Mouse (Mus musculus): Measurements from ENCODE around the gene Arhgap10. TPM values are rescaled to one million over a fixed set of nuclear protein-coding genes. Genes with fewer than 3 reads are reported as not detected.

The Arhgap10 gene
- polyA plus RNA-seq, 1 experiment from 2014 or later: 34.6 TPM

DNA sequence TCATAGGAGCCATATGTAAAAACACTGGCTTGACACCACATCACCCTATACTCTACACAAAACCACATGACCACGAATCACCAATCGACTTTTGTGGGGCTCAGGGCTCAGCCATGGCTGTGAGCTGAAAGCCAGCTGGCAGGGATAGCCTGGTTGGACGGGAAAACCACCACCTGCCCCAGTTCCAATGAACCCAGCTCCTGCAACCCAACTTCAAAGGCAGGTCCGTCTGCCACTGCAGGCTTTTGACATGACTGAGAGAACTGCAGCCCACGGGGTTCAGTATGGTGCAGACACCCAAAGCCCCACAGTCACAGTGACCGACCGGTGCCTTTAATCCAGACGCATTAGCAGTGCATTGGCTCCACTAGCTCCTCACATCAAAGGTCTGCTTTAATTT lies 207.7 kb downstream of the Arhgap10 start:
- Histone ChIP-seq H3K9me3 (ENCODE audit: control insufficient read depth, low read depth, low read length) (no peaks in the 10 kb centered on the region), H3K27me3 (ENCODE audit: control insufficient read depth, insufficient read depth, low read length) (no peaks in the 10 kb centered on the region), H3K36me3 (ENCODE audit: control insufficient read depth, insufficient read depth, low read length) (peaks cover 3% of the 10 kb centered on the region; the same call in 1 of the 2 replicates), H3K4me3 (ENCODE audit: low read depth, low read length) (no peak overlapping the region), H3K27ac (ENCODE audit: low read length) (no peak overlapping the region), H3K4me1 (ENCODE audit: control insufficient read depth, insufficient read depth, low read length) (no peaks in the 10 kb centered on the region), H3K4me2 (replicated peaks; ENCODE audit: low read depth, low read length) (no peak overlapping the region), H3K9ac (replicated peaks; ENCODE audit: low read depth, low read length) (no peak overlapping the region)
- WGBS: 83% methylated on average over 8 of the region's 8 CpGs
- no peak for ATAC-seq (ENCODE audit: insufficient number of reproducible peaks, insufficient read depth, low FRiP score, low read depth)

DNA sequence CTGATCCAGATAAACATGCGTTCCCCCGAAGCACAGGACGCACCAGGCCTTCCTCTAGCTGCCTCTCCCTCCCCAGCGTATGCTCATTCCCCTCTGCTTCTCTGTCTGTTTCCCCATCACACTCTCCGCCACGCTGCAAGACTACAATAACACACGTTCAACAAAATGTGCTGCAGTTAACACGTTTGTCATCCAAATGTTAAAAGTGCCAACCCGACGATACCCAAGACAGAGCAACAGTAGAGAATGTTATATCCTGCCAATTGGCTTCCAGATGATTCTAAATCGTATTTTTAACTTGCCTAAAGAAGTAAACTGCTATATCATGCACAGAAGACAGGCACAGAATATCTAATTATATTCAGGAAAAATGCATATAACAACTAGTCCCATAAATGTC lies 223.2 kb downstream of the Arhgap10 start:
- H3K9me3 ChIP-seq (ENCODE audit: control insufficient read depth, low read depth, low read length): peaks cover 7% of the 10 kb centered on the region; the same call in 1 of the 2 replicates
- H3K27ac ChIP-seq (ENCODE audit: low read length): no peak overlapping the region
- no peaks in the 10 kb centered on the region for H3K27me3 ChIP-seq (ENCODE audit: control insufficient read depth, insufficient read depth, low read length)
- H3K36me3 ChIP-seq (ENCODE audit: control insufficient read depth, insufficient read depth, low read length): 0 out of 2 replicates have a peak, but pooled peaks cover 4% of the 10 kb centered on the region
- ATAC-seq (ENCODE audit: insufficient number of reproducible peaks, insufficient read depth, low FRiP score, low read depth): no peak
- no peak overlapping the region for H3K4me2 ChIP-seq (replicated peaks; ENCODE audit: low read depth, low read length)
- H3K4me1 ChIP-seq (ENCODE audit: control insufficient read depth, insufficient read depth, low read length): no peaks in the 10 kb centered on the region
- WGBS: 91% methylated on average over 11 of the region's 11 CpGs
- no peak overlapping the region for H3K9ac ChIP-seq (replicated peaks; ENCODE audit: low read depth, low read length)
- no peak overlapping the region for H3K4me3 ChIP-seq (ENCODE audit: low read depth, low read length)

DNA sequence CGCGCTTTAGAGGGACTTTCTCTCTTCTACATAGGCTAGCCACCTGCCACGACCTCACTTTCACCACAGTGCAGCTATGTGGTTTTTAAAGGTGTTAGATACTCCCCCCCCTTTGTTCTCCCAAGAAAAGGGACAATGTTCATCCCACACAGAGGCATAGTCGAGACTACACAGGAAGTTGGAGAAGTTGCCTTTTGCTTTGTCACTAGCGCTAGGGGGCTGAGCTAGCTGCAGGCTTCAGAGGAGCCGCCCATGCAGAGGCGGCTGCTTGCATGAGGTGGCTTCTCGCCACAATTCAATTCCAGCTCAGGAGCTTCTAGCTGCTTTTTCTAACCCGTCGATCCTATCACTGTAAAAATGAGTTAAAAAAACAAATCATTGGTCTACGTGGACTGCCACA lies 225.1 kb downstream of the Arhgap10 start:
- H3K27ac ChIP-seq (ENCODE audit: low read length): no peak overlapping the region
- no peak for ATAC-seq (ENCODE audit: insufficient number of reproducible peaks, insufficient read depth, low FRiP score, low read depth)
- H3K36me3 ChIP-seq (ENCODE audit: control insufficient read depth, insufficient read depth, low read length): 0 out of 2 replicates have a peak, but pooled peaks cover 4% of the 10 kb centered on the region
- no peak overlapping the region for H3K9ac ChIP-seq (replicated peaks; ENCODE audit: low read depth, low read length)
- no peak overlapping the region for H3K4me3 ChIP-seq (ENCODE audit: low read depth, low read length)
- no peaks in the 10 kb centered on the region for H3K27me3 ChIP-seq (ENCODE audit: control insufficient read depth, insufficient read depth, low read length)
- no peaks in the 10 kb centered on the region for H3K4me1 ChIP-seq (ENCODE audit: control insufficient read depth, insufficient read depth, low read length)
- no peak overlapping the region for H3K4me2 ChIP-seq (replicated peaks; ENCODE audit: low read depth, low read length)
- 86% methylated on average over 11 of the region's 11 CpGs for WGBS
- peaks cover 7% of the 10 kb centered on the region; the same call in 1 of the 2 replicates for H3K9me3 ChIP-seq (ENCODE audit: control insufficient read depth, low read depth, low read length)

DNA sequence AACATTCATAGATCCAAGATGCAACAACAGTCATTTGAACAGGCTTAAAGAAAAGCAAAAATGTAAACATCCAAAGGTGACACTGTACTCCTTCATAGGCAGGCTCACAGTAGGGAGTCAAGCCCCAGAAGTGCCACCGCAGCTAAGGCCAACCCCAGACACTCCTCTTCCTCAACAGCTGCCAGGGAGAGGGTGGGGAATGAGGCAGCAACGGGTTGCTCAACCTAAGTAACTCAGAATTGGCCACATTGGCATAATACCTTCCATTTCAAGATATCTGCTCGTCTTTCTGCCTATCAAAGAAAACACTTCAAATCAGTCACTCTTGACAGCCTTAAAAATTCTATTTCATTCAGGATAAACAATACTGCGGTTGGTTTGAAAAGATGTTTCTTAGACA lies 225.6 kb downstream of the Arhgap10 start:
- 66% methylated on average over 4 of the region's 4 CpGs for WGBS
- no peak overlapping the region for H3K4me2 ChIP-seq (replicated peaks; ENCODE audit: low read depth, low read length)
- no peaks in the 10 kb centered on the region for H3K27me3 ChIP-seq (ENCODE audit: control insufficient read depth, insufficient read depth, low read length)
- no peak overlapping the region for H3K4me3 ChIP-seq (ENCODE audit: low read depth, low read length)
- no peak overlapping the region for H3K27ac ChIP-seq (ENCODE audit: low read length)
- H3K9ac ChIP-seq (replicated peaks; ENCODE audit: low read depth, low read length): no peak overlapping the region
- H3K9me3 ChIP-seq (ENCODE audit: control insufficient read depth, low read depth, low read length): peaks cover 7% of the 10 kb centered on the region; the same call in 1 of the 2 replicates
- H3K4me1 ChIP-seq (ENCODE audit: control insufficient read depth, insufficient read depth, low read length): no peaks in the 10 kb centered on the region
- no peak for ATAC-seq (ENCODE audit: insufficient number of reproducible peaks, insufficient read depth, low FRiP score, low read depth)
- H3K36me3 ChIP-seq (ENCODE audit: control insufficient read depth, insufficient read depth, low read length): 0 out of 2 replicates have a peak, but pooled peaks cover 4% of the 10 kb centered on the region

DNA sequence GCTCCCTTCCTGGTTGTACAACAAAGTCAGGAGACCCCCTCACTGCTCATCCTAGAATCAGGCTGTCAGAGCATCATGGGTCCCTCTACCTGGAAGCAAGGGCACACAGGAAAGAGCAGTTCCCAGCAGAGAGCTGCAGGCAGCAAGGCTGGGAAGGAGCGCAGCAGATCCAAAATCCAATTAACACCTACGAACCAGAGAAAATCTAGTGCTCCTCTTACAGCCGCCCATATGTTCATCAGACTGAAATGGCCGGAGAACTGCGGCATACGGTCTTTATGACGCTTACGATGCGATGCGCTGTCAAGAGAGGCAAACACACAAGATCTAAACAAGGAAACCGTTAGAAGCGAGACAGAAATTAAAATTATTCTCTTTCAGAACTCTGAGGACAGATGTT lies 229.3 kb downstream of the Arhgap10 start:
- Histone ChIP-seq H3K36me3 (ENCODE audit: control insufficient read depth, insufficient read depth, low read length) (no peaks in the 10 kb centered on the region), H3K27ac (ENCODE audit: low read length) (no peak overlapping the region), H3K4me3 (ENCODE audit: low read depth, low read length) (no peak overlapping the region), H3K9ac (replicated peaks; ENCODE audit: low read depth, low read length) (no peak overlapping the region), H3K4me2 (replicated peaks; ENCODE audit: low read depth, low read length) (no peak overlapping the region), H3K9me3 (ENCODE audit: control insufficient read depth, low read depth, low read length) (no peaks in the 10 kb centered on the region), H3K4me1 (ENCODE audit: control insufficient read depth, insufficient read depth, low read length) (no peaks in the 10 kb centered on the region), H3K27me3 (ENCODE audit: control insufficient read depth, insufficient read depth, low read length) (no peaks in the 10 kb centered on the region)
- 94% methylated on average over 12 of the region's 12 CpGs for WGBS
- no peak for ATAC-seq (ENCODE audit: insufficient number of reproducible peaks, insufficient read depth, low FRiP score, low read depth)

DNA sequence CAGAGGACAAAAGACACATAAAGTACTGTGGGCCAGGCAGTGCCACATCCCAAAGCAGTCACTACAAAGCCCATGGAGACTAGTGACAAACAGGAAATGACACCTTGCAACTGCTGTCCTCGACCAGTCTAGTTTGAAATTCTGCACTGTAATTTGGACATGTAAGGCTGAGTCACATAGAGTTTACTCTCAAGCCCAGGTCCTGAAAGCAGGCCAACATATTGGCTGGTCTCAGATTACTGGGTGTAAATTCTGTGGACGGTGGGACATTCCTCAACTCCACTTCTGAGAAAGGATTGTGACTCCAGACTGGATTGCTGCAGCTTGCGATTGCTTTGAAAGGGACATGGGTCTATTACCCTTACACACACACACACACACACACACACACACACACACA lies 229.7 kb downstream of the Arhgap10 start:
- Histone ChIP-seq H3K9me3 (ENCODE audit: control insufficient read depth, low read depth, low read length) (no peaks in the 10 kb centered on the region), H3K4me1 (ENCODE audit: control insufficient read depth, insufficient read depth, low read length) (no peaks in the 10 kb centered on the region), H3K27me3 (ENCODE audit: control insufficient read depth, insufficient read depth, low read length) (no peaks in the 10 kb centered on the region), H3K27ac (ENCODE audit: low read length) (no peak overlapping the region), H3K9ac (replicated peaks; ENCODE audit: low read depth, low read length) (no peak overlapping the region), H3K4me3 (ENCODE audit: low read depth, low read length) (no peak overlapping the region), H3K4me2 (replicated peaks; ENCODE audit: low read depth, low read length) (no peak overlapping the region), H3K36me3 (ENCODE audit: control insufficient read depth, insufficient read depth, low read length) (no peaks in the 10 kb centered on the region)
- 63% methylated on average over 3 of the region's 3 CpGs for WGBS
- ATAC-seq (ENCODE audit: insufficient number of reproducible peaks, insufficient read depth, low FRiP score, low read depth): no peak

DNA sequence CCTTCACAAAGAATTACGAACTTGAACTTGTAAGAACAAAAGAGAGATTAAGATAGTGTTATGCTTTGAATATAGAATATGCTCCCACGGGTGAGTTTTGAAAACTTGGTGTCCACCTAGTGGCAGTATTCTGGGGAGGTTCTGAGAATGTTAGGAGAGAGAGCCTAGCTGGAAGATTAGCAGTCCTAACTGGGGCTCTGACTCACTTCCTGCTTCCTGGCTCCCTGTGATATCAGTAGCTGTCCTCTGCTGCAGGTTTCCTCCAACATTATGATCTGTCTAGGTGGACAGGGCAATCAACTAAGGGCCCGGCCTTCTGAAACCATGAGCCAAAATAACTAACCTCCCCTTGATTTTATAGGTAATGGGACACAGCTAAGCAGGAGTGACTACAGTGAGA lies 233.3 kb downstream of the Arhgap10 start:
- H3K36me3 ChIP-seq (ENCODE audit: control insufficient read depth, insufficient read depth, low read length): no peaks in the 10 kb centered on the region
- ATAC-seq (ENCODE audit: insufficient number of reproducible peaks, insufficient read depth, low FRiP score, low read depth): no peak
- H3K9me3 ChIP-seq (ENCODE audit: control insufficient read depth, low read depth, low read length): no peaks in the 10 kb centered on the region
- H3K4me2 ChIP-seq (replicated peaks; ENCODE audit: low read depth, low read length): no peak overlapping the region
- 77% methylated on average over 3 of the region's 3 CpGs for WGBS
- H3K4me3 ChIP-seq (ENCODE audit: low read depth, low read length): no peak overlapping the region
- H3K27ac ChIP-seq (ENCODE audit: low read length): no peak overlapping the region
- no peak overlapping the region for H3K9ac ChIP-seq (replicated peaks; ENCODE audit: low read depth, low read length)
- H3K4me1 ChIP-seq (ENCODE audit: control insufficient read depth, insufficient read depth, low read length): no peaks in the 10 kb centered on the region
- no peaks in the 10 kb centered on the region for H3K27me3 ChIP-seq (ENCODE audit: control insufficient read depth, insufficient read depth, low read length)

DNA sequence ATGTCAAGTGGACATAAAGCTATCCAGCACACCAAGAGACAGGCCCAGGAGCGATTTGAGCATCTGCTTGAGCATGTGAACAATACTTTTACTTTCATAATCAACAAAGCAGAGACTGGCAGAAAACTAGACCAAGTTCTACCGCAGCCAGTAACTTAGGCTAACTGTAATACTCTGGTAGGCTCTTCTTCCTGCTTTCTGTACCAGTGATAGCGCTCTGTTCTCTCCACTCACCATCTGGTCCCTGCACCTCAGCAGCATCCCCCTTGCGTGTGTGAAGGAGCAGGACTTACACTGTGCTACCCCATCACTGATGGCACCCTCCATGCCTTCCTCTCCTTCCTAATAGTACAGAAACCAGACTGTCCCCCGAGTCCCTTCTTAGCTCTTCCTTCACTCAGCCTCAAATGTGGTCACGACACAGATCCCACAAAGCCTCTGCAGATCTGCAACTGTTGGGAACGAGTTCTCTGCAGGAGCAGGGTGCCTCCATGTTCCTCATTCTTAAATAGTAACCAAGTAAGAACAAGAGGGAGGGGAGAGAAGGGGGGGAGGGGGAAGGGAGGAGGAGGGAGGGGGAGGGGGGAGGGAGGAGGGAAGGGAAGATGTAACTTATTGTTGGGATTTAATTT lies 235.0 kb downstream of the Arhgap10 start:
- Histone ChIP-seq H3K9ac (replicated peaks; ENCODE audit: low read depth, low read length) (no peak overlapping the region), H3K36me3 (ENCODE audit: control insufficient read depth, insufficient read depth, low read length) (no peaks in the 10 kb centered on the region), H3K27me3 (ENCODE audit: control insufficient read depth, insufficient read depth, low read length) (no peaks in the 10 kb centered on the region), H3K4me3 (ENCODE audit: low read depth, low read length) (no peak overlapping the region), H3K4me1 (ENCODE audit: control insufficient read depth, insufficient read depth, low read length) (no peaks in the 10 kb centered on the region), H3K4me2 (replicated peaks; ENCODE audit: low read depth, low read length) (no peak overlapping the region), H3K9me3 (ENCODE audit: control insufficient read depth, low read depth, low read length) (no peaks in the 10 kb centered on the region), H3K27ac (ENCODE audit: low read length) (no peak overlapping the region)
- ATAC-seq (ENCODE audit: insufficient number of reproducible peaks, insufficient read depth, low FRiP score, low read depth): no peak
- 90% methylated on average over 7 of the region's 7 CpGs for WGBS

DNA sequence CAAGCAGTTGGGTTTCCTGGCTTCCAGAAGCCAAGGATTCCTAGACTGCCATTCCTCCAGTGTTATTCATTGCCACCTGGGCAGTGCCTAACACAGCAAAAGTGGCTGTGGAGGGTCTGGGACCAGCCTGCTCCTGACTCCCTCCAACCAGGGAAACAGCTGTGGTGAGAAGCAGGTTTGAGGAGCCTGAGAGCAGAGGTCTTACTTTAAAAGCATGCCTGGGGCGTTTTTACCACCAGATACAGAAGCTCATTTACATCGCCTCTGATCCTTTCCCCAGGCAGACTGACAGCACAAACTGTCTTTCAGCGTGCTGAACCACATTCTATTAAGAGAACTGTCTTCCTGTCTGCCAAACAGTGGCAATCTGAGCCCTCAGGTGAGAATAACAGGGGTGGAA lies 237.8 kb downstream of the Arhgap10 start:
- no peaks in the 10 kb centered on the region for H3K9me3 ChIP-seq (ENCODE audit: control insufficient read depth, low read depth, low read length)
- no peak overlapping the region for H3K4me2 ChIP-seq (replicated peaks; ENCODE audit: low read depth, low read length)
- no peak overlapping the region for H3K4me3 ChIP-seq (ENCODE audit: low read depth, low read length)
- H3K27ac ChIP-seq (ENCODE audit: low read length): no peak overlapping the region
- ATAC-seq (ENCODE audit: insufficient number of reproducible peaks, insufficient read depth, low FRiP score, low read depth): no peak
- no peaks in the 10 kb centered on the region for H3K4me1 ChIP-seq (ENCODE audit: control insufficient read depth, insufficient read depth, low read length)
- 43% methylated on average over 3 of the region's 3 CpGs for WGBS
- H3K27me3 ChIP-seq (ENCODE audit: control insufficient read depth, insufficient read depth, low read length): no peaks in the 10 kb centered on the region
- no peak overlapping the region for H3K9ac ChIP-seq (replicated peaks; ENCODE audit: low read depth, low read length)
- H3K36me3 ChIP-seq (ENCODE audit: control insufficient read depth, insufficient read depth, low read length): no peaks in the 10 kb centered on the region
